Mouse (Mus musculus) intestine, postnatal 0 days (tissue): ENCODE measurements around the gene Abca13. TPM values are rescaled to one million over a fixed set of nuclear protein-coding genes. Genes with fewer than 3 reads are reported as not detected.

Source experiments
- ATAC-seq: fragments of 200-750 bp; cut with Nextera tagmentation; 2 replicates; pipeline ENCODE4 v1.8.0; 2017; ENCODE audit warnings: mild to moderate bottlenecking, moderate TSS enrichment, moderate library complexity
- H3K27ac ChIP-seq: fragments of 300-500 bp; sonication (generic); 2 replicates; pipeline ENCODE4 v1.5.1; 2014; ENCODE audit warnings: mild to moderate bottlenecking, low read depth, low read length, moderate library complexity
- H3K27me3 ChIP-seq: fragments of 300-500 bp; sonication (generic); replicated peaks from 2 replicates; pipeline ENCODE4 v1.6.1; 2014; ENCODE audit warnings: low read length, mixed read lengths; ENCODE audit not compliant: control insufficient read depth, insufficient read depth
- H3K36me3 ChIP-seq: fragments of 300-500 bp; sonication (generic); 2 replicates; pipeline ENCODE4 v1.6.1; 2014; ENCODE audit warnings: mild to moderate bottlenecking, moderate library complexity; ENCODE audit not compliant: control insufficient read depth, insufficient read depth
- H3K4me1 ChIP-seq: fragments of 300-500 bp; sonication (generic); replicated peaks from 2 replicates; pipeline ENCODE4 v1.6.1; 2014; ENCODE audit warnings: antibody characterized with exemption, low read length, mixed read lengths; ENCODE audit not compliant: control insufficient read depth, insufficient read depth
- H3K4me2 ChIP-seq: fragments of 300-500 bp; sonication (generic); replicated peaks from 2 replicates; pipeline ENCODE4 v1.6.1; 2014; ENCODE audit warnings: low read depth, mild to moderate bottlenecking, moderate library complexity
- H3K4me3 ChIP-seq: fragments of 300-500 bp; sonication (generic); 2 replicates; pipeline ENCODE4 v1.5.1; 2014; ENCODE audit warnings: low read depth, low read length
- H3K9ac ChIP-seq: fragments of 300-500 bp; sonication (generic); 2 replicates; pipeline ENCODE4 v1.6.1; 2014; ENCODE audit warnings: mild to moderate bottlenecking, low read depth, low read length
- H3K9me3 ChIP-seq: fragments of 300-500 bp; sonication (generic); 2 replicates; pipeline ENCODE4 v1.6.1; 2016; ENCODE audit warnings: mixed run types; ENCODE audit not compliant: control insufficient read depth
- CTCF ChIP-seq: sonication (generic); IDR thresholded peaks from 2 replicates; pipeline ENCODE4 v1.5.1; 2016; ENCODE audit warnings: low read depth, mild to moderate bottlenecking, control low read depth, antibody characterized with exemption, moderate library complexity
- WGBS: fragments of 180-500 bp; shearing (Covaris S2); extraction: QIAGEN DNeasy Blood & Tissue Kit; methylation state at CpG from one replicate; pipeline ENCODE4 v1.1.7; 2014; 5-methylcytosine and 5-hydroxymethylcytosine counted together
- polyA plus RNA-seq: library from polyadenylated mRNA; unstranded; fragments of >200 nt; fragmentation: Nextera tagmentation; extraction: Ambion mirVana; gene quantifications from 2 replicates; pipeline ENCODE4 v1.2.1, GENCODE M21; 2015

The Abca13 gene
- polyA plus RNA-seq, 1 experiment from 2014 or later = 0.86 TPM

- no peak for TF ChIP-seq CTCF
- no peak overlapping the region for H3K4me3 ChIP-seq
- 91% methylated on average over 1 of the region's 1 CpGs for WGBS
- no peaks in the 10 kb centered on the region for H3K27me3 ChIP-seq
- no peak overlapping the region for H3K4me2 ChIP-seq
- H3K4me1 ChIP-seq = no peaks in the 10 kb centered on the region
- ATAC-seq = no peak
- H3K9me3 ChIP-seq = no peaks in the 10 kb centered on the region
- H3K9ac ChIP-seq = no peak overlapping the region
- no peak overlapping the region for H3K27ac ChIP-seq
- no peaks in the 10 kb centered on the region for H3K36me3 ChIP-seq
Measured at GRCm38 (mm10) chr11:9731300-9731699, 539.6 kb downstream of the Abca13 start.

Other genes starting within 250 kb of the Abca13 start
- gene Pkd1l1, start 218.7 kb upstream of the Abca13 start, polyA plus RNA-seq = 0.03 TPM in 1 of 2 replicates, not detected in the other
- 3.7 and 4.5 TPM in 2 replicates for gene Hus1, start 180.8 kb upstream of the Abca13 start, polyA plus RNA-seq
- gene Gm11992, start 143.3 kb upstream of the Abca13 start, polyA plus RNA-seq = 1.1 and 1.3 TPM in 2 replicates
- 2.7 and 3.2 TPM in 2 replicates for gene Sun3, start 143.0 kb upstream of the Abca13 start, polyA plus RNA-seq
- gene Upp1, start 73.8 kb upstream of the Abca13 start, polyA plus RNA-seq = 5.6 and 6.6 TPM in 2 replicates